Comparison of ENCODE assay signal across 11 mouse cellular contexts in the genomic region with DNA sequence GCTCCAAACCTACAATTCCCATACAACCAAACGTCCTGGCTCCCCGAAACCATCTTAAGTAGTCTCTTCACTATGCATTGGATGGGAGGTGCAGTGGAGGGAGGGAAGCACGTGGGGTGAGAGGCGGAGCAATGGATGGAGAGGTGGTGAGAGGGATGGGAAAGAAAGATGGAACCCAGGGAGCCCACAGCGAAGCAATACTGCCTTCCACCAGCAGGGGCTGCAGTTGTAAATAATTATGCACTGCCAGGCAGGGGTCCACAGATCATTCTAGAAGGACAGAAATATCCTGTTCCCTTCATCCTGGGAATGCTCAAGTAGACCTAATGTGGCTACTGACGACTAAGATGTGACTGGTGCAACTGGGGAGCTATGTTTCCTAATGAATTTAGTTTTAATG. TPM values are rescaled to one million over a fixed set of nuclear protein-coding genes. Genes with fewer than 3 reads are reported as not detected.
A peak's percentile ranks its signal among the peaks of the same experiment; 100 is the strongest.
DNase-seq lines count a peak whose midpoint lies in the region; ATAC-seq and TF ChIP-seq lines count a peak whose summit lies in the region.
"Had no signal": no experiment of that assay in that cellular context is flagged by ENCODE, and none has a peak within 500 bp of the region (broad histone marks: within the 10 kb centered on the region; RNA-seq: fewer than 3 reads in every experiment).

No protein-coding gene starts in this region.

- DNase-seq in spleen, adult 2 months (ENCODE audit: low read depth in 1 of 2, low spot score in 2 of 2), result no peak
- no peak for DNase-seq in spleen, postnatal 36 days (ENCODE audit: low spot score in 2 of 2)
- DNase-seq in NIH3T3 (ENCODE audit: low read depth), result peak; percentile 52
- peak; percentile 26 for DNase-seq in splenic B cell, adult 2 months (ENCODE audit: low read depth, low spot score)
- no peak for DNase-seq in ovary, postnatal 10 days (ENCODE audit: low spot score)
- DNase-seq: cerebellum, adult 11 months had no signal

- no peaks in the 10 kb centered on the region for H3K9me3 ChIP-seq in intestine, postnatal 0 days (ENCODE audit: control insufficient read depth)
- no peaks in the 10 kb centered on the region for H3K9me3 ChIP-seq in intestine, embryonic 16.5 days (ENCODE audit: control insufficient read depth, low read length)
- H3K9me3 ChIP-seq: heart, embryonic 10.5 days; neural tube, embryonic 13.5 days had no signal

- 74% methylated on average over 6 of the region's 6 CpGs for WGBS in intestine, postnatal 0 days
- whole genome bisulfite sequencing in intestine, embryonic 16.5 days, result 74% methylated on average over 6 of the region's 6 CpGs
- 78% methylated on average over 6 of the region's 6 CpGs for WGBS in spleen, adult 2 months

- H3K4me3 ChIP-seq in intestine, postnatal 0 days (ENCODE audit: low read depth, low read length), result no peak overlapping the region
- no peak overlapping the region for H3K4me3 ChIP-seq in intestine, embryonic 16.5 days (ENCODE audit: low read length)
- H3K4me3 ChIP-seq in spleen, adult 2 months (ENCODE audit: extremely low read depth, insufficient read depth, insufficient read length), result no peak overlapping the region
- H3K4me3 ChIP-seq: heart, embryonic 10.5 days; neural tube, embryonic 13.5 days had no signal

- H3K27me3 ChIP-seq in intestine, postnatal 0 days (replicated peaks; ENCODE audit: control insufficient read depth, insufficient read depth, low read length), result no peaks in the 10 kb centered on the region
- no peaks in the 10 kb centered on the region for H3K27me3 ChIP-seq in intestine, embryonic 16.5 days (replicated peaks; ENCODE audit: control insufficient read depth, insufficient read depth, low read length)
- no peaks in the 10 kb centered on the region for H3K27me3 ChIP-seq in spleen, adult 2 months (ENCODE audit: control insufficient read depth, insufficient read depth, low read length)
- no peaks in the 10 kb centered on the region for H3K27me3 ChIP-seq in splenic B cell, adult 2 months (ENCODE audit: control insufficient read depth, insufficient read depth, low read length, poor library complexity, severe bottlenecking)

- ATAC-seq in intestine, postnatal 0 days, result no peak
- ATAC-seq in intestine, embryonic 16.5 days, result no peak
- ATAC-seq: inflammation-experienced regulatory T-cells, adult 6 months had no signal

- no peak overlapping the region for H3K4me2 ChIP-seq in intestine, postnatal 0 days (replicated peaks; ENCODE audit: low read depth)
- H3K4me2 ChIP-seq in intestine, embryonic 16.5 days (ENCODE audit: low read depth, low read length), result no peak overlapping the region
- H3K4me2 ChIP-seq: neural tube, embryonic 13.5 days had no signal

- H3K9ac ChIP-seq in intestine, postnatal 0 days (ENCODE audit: low read depth, low read length), result no peak overlapping the region
- H3K9ac ChIP-seq in intestine, embryonic 16.5 days (ENCODE audit: low read depth, low read length), result no peak overlapping the region
- H3K9ac ChIP-seq: neural tube, embryonic 13.5 days had no signal

- TF ChIP-seq CTCF in intestine, postnatal 0 days (IDR thresholded peaks at IDR 0.05; ENCODE audit: low read depth), result peak; percentile 68
- peak; percentile 39; the same call in 1 of the 2 replicates for TF ChIP-seq CTCF in spleen, adult 2 months (IDR thresholded peaks at IDR 0.05; ENCODE audit: extremely low read depth, insufficient read depth, insufficient read length, insufficient replicate concordance)

- TF ChIP-seq POLR2A in spleen, adult 2 months (IDR thresholded peaks at IDR 0.05; ENCODE audit: low read depth, low read length), result no peak

- H3K4me1 ChIP-seq in intestine, postnatal 0 days (replicated peaks; ENCODE audit: control insufficient read depth, insufficient read depth, low read length), result no peaks in the 10 kb centered on the region
- no peaks in the 10 kb centered on the region; the same call in 1 of the 2 replicates for H3K4me1 ChIP-seq in intestine, embryonic 16.5 days (ENCODE audit: control insufficient read depth, insufficient read depth, low read length)
- no peaks in the 10 kb centered on the region for H3K4me1 ChIP-seq in spleen, adult 2 months (ENCODE audit: control insufficient read depth, insufficient read depth, insufficient read length)

- peaks cover 21% of the 10 kb centered on the region for H3K36me3 ChIP-seq in intestine, postnatal 0 days (ENCODE audit: control insufficient read depth, insufficient read depth)
- no peaks in the 10 kb centered on the region for H3K36me3 ChIP-seq in intestine, embryonic 16.5 days (ENCODE audit: control insufficient read depth, insufficient read depth, low read length)
- no peaks in the 10 kb centered on the region for H3K36me3 ChIP-seq in spleen, adult 2 months (ENCODE audit: control insufficient read depth, insufficient read depth, low read length)
- H3K36me3 ChIP-seq in splenic B cell, adult 2 months (ENCODE audit: control insufficient read depth, insufficient read depth, low read length, poor library complexity, severe bottlenecking), result no peaks in the 10 kb centered on the region

- no peak overlapping the region for H3K27ac ChIP-seq in intestine, postnatal 0 days (ENCODE audit: low read depth, low read length)
- H3K27ac ChIP-seq in intestine, embryonic 16.5 days (ENCODE audit: low read length), result no peak overlapping the region
- no peak overlapping the region for H3K27ac ChIP-seq in spleen, adult 2 months (ENCODE audit: insufficient read depth, low read length)
- H3K27ac ChIP-seq: heart, embryonic 10.5 days; neural tube, embryonic 13.5 days had no signal

RNA-seq across cellular contexts. Expression of a gene that starts 22.9 kb away (rescaled TPM):
- polyA plus RNA-seq in intestine, postnatal 0 days (2015; fragmentation: Nextera tagmentation; extraction: Ambion mirVana), result 6.3 and 7.9 TPM in 2 replicates
- polyA plus RNA-seq in intestine, embryonic 16.5 days (2015; fragmentation: Nextera tagmentation; extraction: Ambion mirVana), result 7.6 and 8.2 TPM in 2 replicates
- 19.9 and 21.8 TPM in 2 replicates for polyA plus RNA-seq in spleen, adult 2 months (2012; rRNA removed)

RNA-seq across cellular contexts. Expression of a gene that starts 55.9 kb away (rescaled TPM):
- polyA plus RNA-seq in intestine, postnatal 0 days (2015; fragmentation: Nextera tagmentation; extraction: Ambion mirVana), result 2.5 and 2.6 TPM in 2 replicates
- polyA plus RNA-seq in intestine, embryonic 16.5 days (2015; fragmentation: Nextera tagmentation; extraction: Ambion mirVana), result 4.3 and 4.6 TPM in 2 replicates
- polyA plus RNA-seq in spleen, adult 2 months (2012; rRNA removed), result 3.8 and 4.8 TPM in 2 replicates

Comparison
In these comparisons a context has a peak if more than half of its experiments do, and no peak if none do; other contexts are left out.
1. DNase-seq: peak in NIH3T3 (single experiment) and splenic B cell, adult 2 months (single experiment); none in spleen, adult 2 months (0 of 2), spleen, postnatal 36 days (0 of 2) and ovary, postnatal 10 days (single experiment).